Mouse (Mus musculus): ENCODE results near the gene Tnfsf4. TPM values are rescaled to one million over a fixed set of nuclear protein-coding genes. Genes with fewer than 3 reads are reported as not detected.

Gene Tnfsf4
- polyA plus RNA-seq (2012; rRNA removed) = 0.13 TPM in 1 of 2 replicates, not detected in the other

DNA sequence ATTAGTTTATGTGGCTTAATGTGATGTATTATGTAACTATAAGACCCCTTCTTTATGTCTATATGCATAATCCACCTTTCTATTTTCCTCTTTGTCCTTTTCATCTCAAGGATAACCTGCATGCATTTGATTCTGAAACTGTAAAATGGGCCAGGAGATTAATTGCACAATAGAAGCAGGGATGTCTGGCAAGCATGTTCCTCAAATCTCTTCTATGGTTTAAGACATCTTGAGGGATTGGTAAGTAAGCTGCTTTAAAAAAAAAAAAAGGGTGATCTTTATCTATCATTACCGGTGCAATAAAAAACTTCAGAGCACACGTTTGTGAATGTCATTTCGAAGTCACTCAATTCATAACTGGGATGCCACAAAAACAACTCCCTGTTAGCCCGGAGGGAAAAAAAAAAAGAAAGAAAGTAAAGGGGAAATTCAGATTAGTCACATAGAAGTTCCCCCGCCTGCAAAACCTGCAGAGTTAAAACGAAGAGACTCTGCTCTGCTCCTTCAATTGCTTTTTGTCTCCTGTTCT lies at the start of gene Tnfsf4:
Tnfsf4 (plus strand) TSS at position 479 of the 529 bp plus-strand sequence.
- no peak within 1 kb of the TSS for H3K4me3 ChIP-seq (ENCODE audit: extremely low read depth, insufficient read depth, insufficient read length)
- 0 out of 2 replicates have a peak, but pooled peaks cover 1% of the 10 kb centered on the region for H3K27me3 ChIP-seq (ENCODE audit: control insufficient read depth, insufficient read depth, low read length)
- 9% methylated on average over 6 of the region's 6 CpGs for WGBS
- H3K27ac ChIP-seq (ENCODE audit: insufficient read depth, low read length) = no peak within 1 kb of the TSS
- H3K36me3 ChIP-seq (ENCODE audit: control insufficient read depth, insufficient read depth, low read length) = no peaks in the 10 kb centered on the region
- peaks cover 10% of the 10 kb centered on the region; the same call in 1 of the 2 replicates for H3K4me1 ChIP-seq (ENCODE audit: control insufficient read depth, insufficient read depth, insufficient read length)
- DNase-seq (ENCODE audit: low read depth in 1 of 2, low spot score in 2 of 2) = no peak
- no peak for TF ChIP-seq CTCF (IDR thresholded peaks at IDR 0.05; ENCODE audit: extremely low read depth, insufficient read depth, insufficient read length, insufficient replicate concordance)
- no peak for TF ChIP-seq POLR2A (IDR thresholded peaks at IDR 0.05; ENCODE audit: low read depth, low read length)

DNA sequence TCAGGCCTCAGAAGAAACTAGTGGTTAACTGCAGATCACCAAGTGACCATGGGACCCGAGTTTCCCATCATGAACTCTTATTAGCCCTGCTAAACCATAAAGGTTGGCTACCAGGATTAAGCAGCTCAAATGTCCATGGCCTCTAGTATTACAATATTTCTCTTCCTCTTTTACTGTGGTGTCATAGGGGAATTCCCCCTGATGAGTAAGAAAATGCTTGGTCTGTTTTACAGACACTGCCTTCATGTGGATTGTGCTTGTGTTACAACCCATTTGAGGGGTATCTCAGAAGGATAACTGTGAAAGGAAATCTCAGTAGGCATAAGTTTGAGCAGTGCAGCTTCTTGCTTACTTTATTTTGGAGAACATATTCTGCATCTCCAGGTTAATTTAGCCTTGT lies 44.2 kb upstream of the Tnfsf4 start:
- Histone ChIP-seq H3K4me1 (ENCODE audit: control insufficient read depth, insufficient read depth, insufficient read length) (no peaks in the 10 kb centered on the region), H3K27ac (ENCODE audit: insufficient read depth, low read length) (no peak overlapping the region), H3K27me3 (ENCODE audit: control insufficient read depth, insufficient read depth, low read length) (no peaks in the 10 kb centered on the region), H3K36me3 (ENCODE audit: control insufficient read depth, insufficient read depth, low read length) (no peaks in the 10 kb centered on the region), H3K4me3 (ENCODE audit: extremely low read depth, insufficient read depth, insufficient read length) (no peak overlapping the region)
- TF ChIP-seq CTCF (IDR thresholded peaks at IDR 0.05; ENCODE audit: extremely low read depth, insufficient read depth, insufficient read length, insufficient replicate concordance) (no peak), POLR2A (IDR thresholded peaks at IDR 0.05; ENCODE audit: low read depth, low read length) (no peak)
- no peak for DNase-seq (ENCODE audit: low read depth in 1 of 2, low spot score in 2 of 2)
- WGBS = 26% methylated on average over 1 of the region's 1 CpGs

DNA sequence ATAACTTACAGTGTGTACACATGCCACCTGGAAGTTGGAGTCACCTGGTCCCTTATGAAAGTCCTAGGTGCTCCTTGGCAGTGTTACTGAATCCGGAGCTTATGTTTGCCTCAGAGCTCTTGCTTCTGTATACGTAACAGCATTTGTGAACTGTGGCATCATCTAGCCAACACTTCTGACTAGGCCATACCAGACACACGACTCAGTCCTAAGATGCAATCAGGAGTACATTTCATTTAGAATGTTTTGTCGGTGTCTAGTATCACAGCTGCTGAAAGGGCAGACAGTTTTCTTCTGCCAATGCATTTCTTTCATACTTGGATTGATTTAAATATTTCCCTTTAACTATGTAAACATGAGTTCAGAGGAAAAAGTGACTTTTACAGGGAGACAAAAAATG lies 30.2 kb upstream of the Tnfsf4 start:
- Histone ChIP-seq H3K4me3 (ENCODE audit: extremely low read depth, insufficient read depth, insufficient read length) (no peak overlapping the region), H3K27me3 (ENCODE audit: control insufficient read depth, insufficient read depth, low read length) (no peaks in the 10 kb centered on the region), H3K36me3 (ENCODE audit: control insufficient read depth, insufficient read depth, low read length) (no peaks in the 10 kb centered on the region), H3K4me1 (ENCODE audit: control insufficient read depth, insufficient read depth, insufficient read length) (no peaks in the 10 kb centered on the region), H3K27ac (ENCODE audit: insufficient read depth, low read length) (no peak overlapping the region)
- no peak for DNase-seq (ENCODE audit: low read depth in 1 of 2, low spot score in 2 of 2)
- TF ChIP-seq POLR2A (IDR thresholded peaks at IDR 0.05; ENCODE audit: low read depth, low read length) (no peak), CTCF (IDR thresholded peaks at IDR 0.05; ENCODE audit: extremely low read depth, insufficient read depth, insufficient read length, insufficient replicate concordance) (no peak)
- WGBS = 87% methylated on average over 4 of the region's 4 CpGs

DNA sequence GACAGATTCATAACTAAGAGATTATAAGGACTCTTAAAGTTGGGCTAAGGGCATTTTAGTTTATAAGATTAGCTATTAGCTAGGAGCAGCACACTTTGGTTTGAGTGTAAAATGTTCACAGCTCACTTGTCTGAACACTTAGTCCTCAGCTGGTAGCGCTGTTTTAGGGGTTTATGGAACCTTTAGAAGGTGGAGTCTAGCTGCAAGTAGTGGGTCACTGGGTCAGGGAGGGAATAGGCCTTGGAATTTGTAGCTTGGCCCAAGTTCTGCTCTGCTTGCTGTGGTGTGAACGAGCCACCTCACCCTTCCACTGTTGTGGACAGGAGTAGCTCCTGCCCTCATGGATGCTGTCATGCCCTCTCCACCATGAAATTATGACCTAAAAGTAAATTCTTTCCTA lies 23.3 kb upstream of the Tnfsf4 start:
- no peak for TF ChIP-seq POLR2A (IDR thresholded peaks at IDR 0.05; ENCODE audit: low read depth, low read length)
- no peak for TF ChIP-seq CTCF (IDR thresholded peaks at IDR 0.05; ENCODE audit: extremely low read depth, insufficient read depth, insufficient read length, insufficient replicate concordance)
- 90% methylated on average over 2 of the region's 2 CpGs for WGBS
- Histone ChIP-seq H3K27ac (ENCODE audit: insufficient read depth, low read length) (no peak overlapping the region), H3K27me3 (ENCODE audit: control insufficient read depth, insufficient read depth, low read length) (no peaks in the 10 kb centered on the region), H3K4me1 (ENCODE audit: control insufficient read depth, insufficient read depth, insufficient read length) (no peaks in the 10 kb centered on the region), H3K4me3 (ENCODE audit: extremely low read depth, insufficient read depth, insufficient read length) (no peak overlapping the region), H3K36me3 (ENCODE audit: control insufficient read depth, insufficient read depth, low read length) (no peaks in the 10 kb centered on the region)
- DNase-seq (ENCODE audit: low read depth in 1 of 2, low spot score in 2 of 2) = no peak

DNA sequence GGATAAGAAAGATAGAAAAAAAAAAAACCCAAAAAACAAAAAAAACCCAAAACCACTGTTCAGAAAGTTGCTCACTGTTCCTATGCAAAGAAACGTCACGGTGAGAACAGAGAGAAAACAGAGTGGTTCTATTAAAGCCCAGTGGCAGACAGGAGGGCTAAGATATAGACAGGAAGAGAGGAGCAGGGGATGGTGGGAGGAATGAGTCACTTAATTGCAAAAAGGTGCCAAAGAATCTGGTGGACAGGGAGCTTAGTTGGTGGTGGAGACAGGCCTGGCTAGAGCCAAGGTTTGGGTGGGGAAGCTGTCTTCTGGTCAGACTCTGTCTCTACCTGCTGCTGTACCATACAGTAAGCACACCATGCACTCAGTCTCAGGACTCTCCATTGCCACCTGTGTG lies 19.3 kb upstream of the Tnfsf4 start:
- H3K27ac ChIP-seq (ENCODE audit: insufficient read depth, low read length) = no peak overlapping the region
- H3K36me3 ChIP-seq (ENCODE audit: control insufficient read depth, insufficient read depth, low read length) = no peaks in the 10 kb centered on the region
- WGBS = 70% methylated on average over 2 of the region's 2 CpGs
- no peak overlapping the region for H3K4me3 ChIP-seq (ENCODE audit: extremely low read depth, insufficient read depth, insufficient read length)
- H3K27me3 ChIP-seq (ENCODE audit: control insufficient read depth, insufficient read depth, low read length) = no peaks in the 10 kb centered on the region
- no peak for DNase-seq (ENCODE audit: low read depth in 1 of 2, low spot score in 2 of 2)
- no peaks in the 10 kb centered on the region for H3K4me1 ChIP-seq (ENCODE audit: control insufficient read depth, insufficient read depth, insufficient read length)
- no peak for TF ChIP-seq CTCF (IDR thresholded peaks at IDR 0.05; ENCODE audit: extremely low read depth, insufficient read depth, insufficient read length, insufficient replicate concordance)

DNA sequence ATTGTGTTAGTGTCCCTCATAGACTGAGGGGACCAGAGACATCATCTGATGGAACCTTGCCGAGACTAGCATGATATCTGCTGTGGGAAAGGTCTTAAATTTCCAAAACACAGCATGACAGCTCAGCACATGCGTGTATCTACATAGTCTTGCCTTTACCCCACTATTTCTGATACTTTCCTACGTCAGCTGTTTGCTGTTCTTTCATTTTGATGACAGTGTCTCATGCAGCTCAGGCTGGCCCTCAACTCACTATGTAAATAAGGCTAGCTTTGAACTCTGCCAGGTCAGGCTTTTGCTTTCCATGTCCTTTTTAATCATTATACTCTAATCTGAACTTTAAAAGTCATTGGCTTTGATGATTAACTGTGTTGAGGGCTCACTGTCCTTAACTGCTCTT lies 16.6 kb upstream of the Tnfsf4 start:
- Histone ChIP-seq H3K27me3 (ENCODE audit: control insufficient read depth, insufficient read depth, low read length) (no peaks in the 10 kb centered on the region), H3K4me1 (ENCODE audit: control insufficient read depth, insufficient read depth, insufficient read length) (no peaks in the 10 kb centered on the region), H3K4me3 (ENCODE audit: extremely low read depth, insufficient read depth, insufficient read length) (no peak overlapping the region), H3K36me3 (ENCODE audit: control insufficient read depth, insufficient read depth, low read length) (no peaks in the 10 kb centered on the region), H3K27ac (ENCODE audit: insufficient read depth, low read length) (no peak overlapping the region)
- TF ChIP-seq CTCF (IDR thresholded peaks at IDR 0.05; ENCODE audit: extremely low read depth, insufficient read depth, insufficient read length, insufficient replicate concordance) = no peak
- no peak for TF ChIP-seq POLR2A (IDR thresholded peaks at IDR 0.05; ENCODE audit: low read depth, low read length)
- DNase-seq (ENCODE audit: low read depth in 1 of 2, low spot score in 2 of 2) = no peak
- WGBS = 80% methylated on average over 3 of the region's 3 CpGs

DNA sequence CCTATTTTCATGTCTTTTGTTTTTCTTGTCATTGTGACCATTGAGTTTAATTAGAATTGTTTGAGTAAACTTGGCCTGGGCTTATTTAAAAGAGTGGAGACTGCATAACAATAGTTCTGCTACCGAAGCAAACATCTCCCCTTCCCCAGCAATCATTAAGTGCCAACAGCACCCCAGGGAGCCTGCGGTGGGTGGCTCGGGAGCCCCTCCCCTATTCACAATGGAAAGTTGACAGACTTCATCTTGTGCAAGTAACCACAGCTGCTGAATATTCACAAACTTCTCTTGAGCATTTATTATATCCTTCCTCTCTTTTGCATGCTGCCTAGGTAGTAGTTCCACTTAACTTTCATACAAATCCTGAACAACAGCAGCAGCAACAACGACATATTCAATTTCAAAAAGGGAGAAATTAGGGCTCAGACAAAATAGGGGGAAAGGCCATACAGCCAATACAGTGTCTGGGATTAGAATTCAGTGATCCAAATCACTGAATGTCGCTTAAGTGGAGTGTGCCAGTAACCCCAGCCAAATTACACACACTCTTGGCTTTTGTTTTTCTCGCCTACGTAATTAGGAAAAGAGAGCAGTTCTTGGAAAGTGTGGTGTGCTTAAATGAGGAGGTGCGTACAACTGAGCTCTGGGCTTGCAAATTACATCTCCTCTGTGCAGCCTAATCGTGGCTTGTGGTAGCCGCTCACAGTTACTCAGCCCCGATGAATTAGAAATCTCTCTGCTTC lies 15.4 kb upstream of the Tnfsf4 start:
- DNase-seq (ENCODE audit: low read depth in 1 of 2, low spot score in 2 of 2) = no peak
- Histone ChIP-seq H3K27ac (ENCODE audit: insufficient read depth, low read length) (no peak overlapping the region), H3K27me3 (ENCODE audit: control insufficient read depth, insufficient read depth, low read length) (no peaks in the 10 kb centered on the region), H3K4me1 (ENCODE audit: control insufficient read depth, insufficient read depth, insufficient read length) (no peaks in the 10 kb centered on the region), H3K4me3 (ENCODE audit: extremely low read depth, insufficient read depth, insufficient read length) (no peak overlapping the region), H3K36me3 (ENCODE audit: control insufficient read depth, insufficient read depth, low read length) (no peaks in the 10 kb centered on the region)
- 48% methylated on average over 11 of the region's 11 CpGs for WGBS
- no peak for TF ChIP-seq CTCF (IDR thresholded peaks at IDR 0.05; ENCODE audit: extremely low read depth, insufficient read depth, insufficient read length, insufficient replicate concordance)
- no peak for TF ChIP-seq POLR2A (IDR thresholded peaks at IDR 0.05; ENCODE audit: low read depth, low read length)
